Mouse (Mus musculus) midbrain, embryonic 16.5 days (tissue): Measurements from ENCODE around the gene Ints2. TPM values are rescaled to one million over a fixed set of nuclear protein-coding genes. Genes with fewer than 3 reads are reported as not detected.
"Not testable (repeated sequence)": the region's sequence is repeated elsewhere in the genome, so short reads cannot be mapped to it uniquely, and the experiment has no call there.

ENCODE experiments used
- ATAC-seq: fragments of 200-750 bp; cut with Nextera tagmentation; 2 replicates; pipeline ENCODE4 v1.8.0; 2017; ENCODE audit warnings: moderate TSS enrichment
- H3K27ac ChIP-seq: fragments of 300-500 bp; sonication (generic); 2 replicates; pipeline ENCODE4 v1.5.1; 2014; ENCODE audit warnings: mild to moderate bottlenecking, low read length, mixed read lengths
- H3K27me3 ChIP-seq: fragments of 300-500 bp; sonication (generic); 2 replicates; pipeline ENCODE4 v1.6.1; 2014; ENCODE audit warnings: low read depth, low read length, mixed read lengths; ENCODE audit not compliant: control insufficient read depth, insufficient read depth
- H3K36me3 ChIP-seq: fragments of 300-500 bp; sonication (generic); 2 replicates; pipeline ENCODE4 v1.6.1; 2014; ENCODE audit warnings: mild to moderate bottlenecking, low read length, moderate library complexity, mixed read lengths; ENCODE audit not compliant: control insufficient read depth, insufficient read depth
- H3K4me1 ChIP-seq: fragments of 300-500 bp; sonication (generic); 2 replicates; pipeline ENCODE4 v1.6.1; 2014; ENCODE audit warnings: mild to moderate bottlenecking, low read length, mixed read lengths; ENCODE audit not compliant: control insufficient read depth, insufficient read depth
- H3K4me2 ChIP-seq: fragments of 300-500 bp; sonication (generic); 2 replicates; pipeline ENCODE4 v1.6.1; 2014; ENCODE audit warnings: mild to moderate bottlenecking, low read length, mixed read lengths
- H3K4me3 ChIP-seq: fragments of 300-500 bp; sonication (generic); 2 replicates; pipeline ENCODE4 v1.5.1; 2014; ENCODE audit warnings: low read depth, mild to moderate bottlenecking, low read length, moderate library complexity, mixed read lengths
- H3K9ac ChIP-seq: fragments of 300-500 bp; sonication (generic); 2 replicates; pipeline ENCODE4 v1.6.1; 2014; ENCODE audit warnings: low read depth, low read length, mixed read lengths
- H3K9me3 ChIP-seq: fragments of 300-500 bp; sonication (generic); replicated peaks from 2 replicates; pipeline ENCODE4 v1.6.1; 2014; ENCODE audit warnings: mild to moderate bottlenecking, low read length, mixed read lengths; ENCODE audit not compliant: control insufficient read depth, poor library complexity, severe bottlenecking
- WGBS: fragments of 180-500 bp; shearing (Covaris S2); extraction: QIAGEN DNeasy Blood & Tissue Kit; methylation state at CpG from one replicate; pipeline ENCODE4 v1.1.7; 2014; 5-methylcytosine and 5-hydroxymethylcytosine counted together
- polyA plus RNA-seq: library from polyadenylated mRNA; unstranded; fragments of >200 nt; fragmentation: Nextera tagmentation; extraction: Ambion mirVana; gene quantifications from 2 replicates; pipeline ENCODE4 v1.2.1, GENCODE M21; 2015

Gene Ints2
- polyA plus RNA-seq, 1 experiment from 2014 or later = 23.4 TPM

DNA sequence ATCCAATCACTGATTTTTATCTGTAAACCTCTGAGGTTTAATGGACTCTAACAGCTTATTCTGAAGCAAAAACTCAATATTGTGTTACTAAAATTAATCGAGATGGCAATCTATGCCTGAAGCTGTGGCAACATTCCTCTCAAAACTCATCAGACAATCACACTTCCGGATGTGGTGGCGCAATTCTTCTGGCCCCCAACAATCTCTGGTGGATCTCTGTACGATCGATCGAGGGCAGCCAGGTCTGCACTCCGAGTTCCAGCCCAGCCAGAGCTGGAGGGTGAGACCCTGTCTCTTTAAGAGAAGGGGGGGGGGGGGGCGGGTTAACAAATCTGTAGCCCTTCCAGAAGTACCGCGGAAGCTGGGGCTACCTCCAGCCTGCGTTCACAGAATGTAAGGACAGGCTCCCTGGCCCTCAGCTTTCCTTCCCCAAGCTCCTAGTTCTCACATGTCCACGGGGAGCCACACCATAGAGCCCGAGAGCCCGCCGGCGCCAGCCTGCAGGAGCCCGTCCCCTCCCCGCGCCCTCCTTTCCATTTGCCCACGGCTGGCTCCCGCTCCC lies 56.8 kb downstream of the Ints2 start:
- under 1% methylated on average over 21 of the region's 21 CpGs for WGBS
- no peak overlapping the region for H3K27ac ChIP-seq

DNA sequence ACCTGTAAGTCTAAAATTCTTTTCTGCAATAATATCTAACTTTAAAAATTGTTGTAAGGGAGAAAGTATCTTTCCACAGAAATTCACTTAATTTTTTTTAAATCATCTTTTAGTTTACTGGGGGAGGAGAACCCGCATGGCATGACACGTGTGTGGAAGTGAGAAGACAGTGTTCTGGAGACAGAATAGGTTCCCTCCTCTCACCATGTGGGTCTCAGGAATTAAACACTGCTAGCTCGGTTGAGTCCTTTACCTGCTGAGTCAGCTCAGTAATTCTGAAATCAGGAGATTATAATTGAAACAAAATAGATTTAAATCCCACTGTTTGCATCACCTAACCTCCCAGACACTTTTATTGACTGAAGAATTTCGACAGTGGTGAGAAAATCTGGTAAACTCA lies 57.6 kb downstream of the Ints2 start:
- H3K4me3 ChIP-seq = no peak overlapping the region

More for the DNA sequence above, 56.8 kb downstream of the Ints2 start:
- Histone ChIP-seq H3K4me1 (peaks cover 3% of the 10 kb centered on the region; the same call in 1 of the 2 replicates), H3K27me3 (no peaks in the 10 kb centered on the region), H3K4me2 (peak overlapping the region; percentile 91), H3K9me3 (peaks cover 10% of the 10 kb centered on the region; the same call in 1 of the 2 replicates), H3K9ac (peak overlapping the region; percentile 55), H3K4me3 (peak overlapping the region; percentile 80), H3K36me3 (peaks cover 12% of the 10 kb centered on the region)
- peak; percentile 81 for ATAC-seq

GRCm38 (mm10) chr11:86185224-86185623 lies 72.2 kb downstream of the Ints2 start:
- H3K9me3 ChIP-seq, H3K4me3 ChIP-seq, H3K36me3 ChIP-seq, H3K27ac ChIP-seq, H3K27me3 ChIP-seq, H3K4me2 ChIP-seq, ATAC-seq, H3K9ac ChIP-seq, H3K4me1 ChIP-seq: not testable (repeated sequence)
- 95% methylated on average over 7 of the region's 7 CpGs for WGBS

More for the DNA sequence above, 57.6 kb downstream of the Ints2 start:
- Histone ChIP-seq H3K4me2 (no peak overlapping the region), H3K4me1 (peaks cover 3% of the 10 kb centered on the region; the same call in 1 of the 2 replicates), H3K36me3 (peaks cover 5% of the 10 kb centered on the region), H3K27me3 (no peaks in the 10 kb centered on the region), H3K9me3 (peaks cover 8% of the 10 kb centered on the region; the same call in 1 of the 2 replicates), H3K27ac (no peak overlapping the region), H3K9ac (no peak overlapping the region)
- no peak for ATAC-seq
- 55% methylated on average over 4 of the region's 4 CpGs for WGBS

DNA sequence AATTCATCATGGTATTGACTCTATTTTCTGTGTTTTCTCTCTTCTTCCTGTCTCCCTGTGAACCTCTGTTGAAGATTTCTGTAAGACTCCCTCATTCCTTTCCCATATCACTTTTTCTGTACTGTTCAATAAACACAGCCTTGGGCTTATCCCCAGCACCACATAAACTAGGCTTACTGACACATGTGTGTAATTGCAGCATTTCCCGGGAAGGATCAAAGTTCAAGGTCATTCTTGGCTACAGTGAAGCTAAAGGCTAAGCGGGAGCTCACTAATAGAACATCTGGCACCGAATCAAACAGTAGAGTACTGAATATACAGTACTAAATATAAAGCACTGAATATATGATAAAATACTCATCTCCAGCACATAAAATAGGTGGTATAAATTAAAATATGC lies 81.5 kb downstream of the Ints2 start:
- WGBS = 89% methylated on average over 3 of the region's 3 CpGs
- Histone ChIP-seq H3K4me1 (no peaks in the 10 kb centered on the region), H3K27ac (no peak overlapping the region), H3K9ac (no peak overlapping the region), H3K27me3 (no peaks in the 10 kb centered on the region), H3K9me3 (no peaks in the 10 kb centered on the region), H3K4me3 (no peak overlapping the region), H3K36me3 (no peaks in the 10 kb centered on the region), H3K4me2 (no peak overlapping the region)
- ATAC-seq = no peak

DNA sequence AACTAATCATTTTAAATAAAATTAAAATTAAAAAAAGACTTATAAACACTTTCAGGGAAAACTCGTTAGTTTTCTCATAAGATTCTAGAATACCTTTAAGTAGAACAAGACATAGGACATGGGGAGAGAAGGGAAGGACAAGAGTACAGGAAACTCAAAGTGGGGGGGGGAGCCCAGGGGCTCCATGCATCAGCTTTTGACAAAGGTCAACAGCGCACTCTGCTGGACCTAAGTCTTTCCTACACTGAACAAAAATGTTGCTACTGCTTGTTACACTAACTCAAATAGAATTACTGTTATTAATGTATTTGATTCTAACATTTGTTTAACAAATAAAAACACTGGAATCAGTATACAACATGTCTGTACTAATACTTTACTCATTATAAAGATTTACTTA lies 83.2 kb downstream of the Ints2 start:
- Histone ChIP-seq H3K4me3 (no peak overlapping the region), H3K9me3 (no peaks in the 10 kb centered on the region), H3K9ac (no peak overlapping the region), H3K4me1 (no peaks in the 10 kb centered on the region), H3K27me3 (no peaks in the 10 kb centered on the region), H3K4me2 (no peak overlapping the region), H3K27ac (no peak overlapping the region), H3K36me3 (no peaks in the 10 kb centered on the region)
- ATAC-seq = no peak
- WGBS = 53% methylated on average over 2 of the region's 2 CpGs

- WGBS = 92% methylated on average over 2 of the region's 2 CpGs
- no peaks in the 10 kb centered on the region for H3K4me1 ChIP-seq
- H3K27ac ChIP-seq = no peak overlapping the region
- H3K9me3 ChIP-seq = no peaks in the 10 kb centered on the region
- H3K27me3 ChIP-seq = no peaks in the 10 kb centered on the region
- H3K9ac ChIP-seq = no peak overlapping the region
- H3K4me2 ChIP-seq = no peak overlapping the region
- no peak for ATAC-seq
- no peak overlapping the region for H3K4me3 ChIP-seq
- no peaks in the 10 kb centered on the region for H3K36me3 ChIP-seq
These were observed 86.6 kb downstream of the Ints2 start for GRCm38 (mm10) chr11:86170743-86171142.

Other genes with a start within 250 kb of the Ints2 start
- gene Brip1, start 56.4 kb downstream of the Ints2 start, polyA plus RNA-seq = 0.64 and 1.1 TPM in 2 replicates
- gene Med13, start 100.0 kb upstream of the Ints2 start, polyA plus RNA-seq = 6.6 and 8.6 TPM in 2 replicates
- 14.4 and 14.5 TPM in 2 replicates for gene Rnft1, start 227.1 kb upstream of the Ints2 start, polyA plus RNA-seq